Mouse (Mus musculus): ENCODE results near the gene Gas7.

DNA sequence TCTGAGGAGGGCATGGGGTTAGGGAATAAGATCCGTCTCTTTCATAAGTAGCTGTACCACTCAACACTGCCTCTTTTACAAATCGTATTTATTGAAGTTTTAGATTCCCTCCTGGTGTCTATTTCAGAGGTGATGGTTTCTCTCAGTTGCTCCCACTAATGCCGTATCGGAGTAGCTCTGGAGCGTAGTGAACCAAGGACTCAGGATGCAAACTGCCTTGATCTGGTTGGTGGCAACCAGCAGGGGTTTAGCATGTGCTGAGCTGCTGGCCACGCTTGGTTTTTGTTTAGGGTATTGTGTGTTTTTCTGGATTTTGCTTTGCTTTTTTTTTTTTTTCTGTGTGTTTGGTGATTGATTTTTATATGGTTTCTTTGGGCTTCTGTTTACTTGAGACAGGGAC lies 141.6 kb downstream of the Gas7 start:
- no peak for TF ChIP-seq CTCF (IDR thresholded peaks at IDR 0.05)
- no peak for TF ChIP-seq EP300 (IDR thresholded peaks at IDR 0.05)

Data from lung, postnatal 0 days (tissue).